Mouse (Mus musculus) testis, adult 2 months (tissue): ENCODE measurements around the gene Gm49373. TPM values are rescaled to one million over a fixed set of nuclear protein-coding genes. Genes with fewer than 3 reads are reported as not detected.

ENCODE experiments used
- H3K27ac ChIP-seq: fragments of 200-500 bp; 2 replicates; pipeline ENCODE4 v1.5.1; 2012; ENCODE audit warnings: low read depth, low read length; ENCODE audit not compliant: control insufficient read depth, insufficient read depth
- H3K27me3 ChIP-seq: fragments of 200-500 bp; 2 replicates; pipeline ENCODE4 v1.6.1; 2012; ENCODE audit warnings: mild to moderate bottlenecking, low read length, moderate library complexity; ENCODE audit not compliant: control insufficient read depth, insufficient read depth
- H3K36me3 ChIP-seq: fragments of 200-500 bp; 2 replicates; pipeline ENCODE4 v1.6.1; 2012; ENCODE audit warnings: mild to moderate bottlenecking, low read length; ENCODE audit not compliant: control insufficient read depth, insufficient read depth
- H3K4me1 ChIP-seq: fragments of 200-500 bp; 2 replicates; pipeline ENCODE4 v1.6.1; 2012; ENCODE audit warnings: low read length; ENCODE audit not compliant: control insufficient read depth, insufficient read depth
- H3K4me3 ChIP-seq: fragments of 200-500 bp; 2 replicates; pipeline ENCODE4 v1.5.1; 2012; ENCODE audit warnings: low read depth, mild to moderate bottlenecking, low read length, moderate library complexity, mixed read lengths; ENCODE audit not compliant: control insufficient read depth
- CTCF ChIP-seq: fragments of 200-500 bp; IDR thresholded peaks from 2 replicates; pipeline ENCODE4 v1.5.1; 2012; ENCODE audit warnings: low read depth, mild to moderate bottlenecking, inconsistent platforms, low read length, moderate library complexity; ENCODE audit not compliant: control insufficient read depth, insufficient read depth, insufficient replicate concordance
- POLR2A ChIP-seq: fragments of 200-500 bp; IDR thresholded peaks from 2 replicates; pipeline ENCODE4 v1.6.1; 2012; ENCODE audit warnings: low read depth, mild to moderate bottlenecking, inconsistent platforms, low read length, moderate library complexity; ENCODE audit not compliant: control insufficient read depth
- polyA plus RNA-seq: library from polyadenylated mRNA; depleted of rRNA; stranded (reverse); fragments of >200 nt; gene quantifications from 2 replicates; pipeline ENCODE4 v1.2.3, GENCODE M21; 2012; rRNA removed

The Gm49373 gene
- polyA plus RNA-seq, 1 experiment, result 0.11 TPM

- Histone ChIP-seq H3K27ac (no peak overlapping the region), H3K36me3 (no peaks in the 10 kb centered on the region), H3K4me3 (peak overlapping the region; percentile 52), H3K4me1 (peaks cover 22% of the 10 kb centered on the region), H3K27me3 (no peaks in the 10 kb centered on the region; the same call in 1 of the 2 replicates)
- no peak for TF ChIP-seq POLR2A
- no peak for TF ChIP-seq CTCF
Measured at GRCm38 (mm10) chr9:21016331-21017176, 56.3 kb downstream of the Gm49373 start.

DNA sequence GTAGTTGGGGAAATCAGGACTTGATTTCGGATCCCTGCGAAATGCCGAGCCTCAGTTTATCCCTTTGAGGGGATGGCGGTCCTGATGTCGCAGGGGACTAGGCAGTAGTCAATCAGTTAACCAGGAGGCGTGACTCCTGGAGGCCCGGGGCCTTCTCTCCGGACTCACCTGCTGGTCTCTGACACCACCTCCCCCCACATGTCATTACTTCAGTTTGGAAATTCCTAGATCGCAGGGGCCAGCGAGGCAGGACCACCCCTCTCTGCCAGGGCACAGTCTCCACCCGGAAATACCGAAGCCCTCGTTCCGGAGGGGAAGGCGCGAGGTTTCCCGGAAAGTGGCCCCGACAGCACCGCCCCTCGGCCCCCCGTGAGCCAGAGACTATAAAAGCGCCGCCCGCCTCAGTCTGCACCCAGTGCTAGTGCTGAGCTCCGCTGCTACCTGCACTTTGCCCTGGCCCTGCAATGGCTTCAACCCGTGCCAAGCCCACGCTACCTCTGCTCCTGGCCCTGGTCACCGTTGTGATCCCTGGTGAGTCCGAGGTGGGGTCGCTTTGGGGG is 57.2 kb downstream of the Gm49373 start, which contains the start of gene Icam1:
Gene Icam1 (plus strand): TSS at position 415 of the 560 bp plus-strand sequence.
- Histone ChIP-seq H3K4me3 (peak within 1 kb of the TSS; percentile 76), H3K27ac (no peak within 1 kb of the TSS), H3K36me3 (no peaks in the 10 kb centered on the region), H3K4me1 (peaks cover 22% of the 10 kb centered on the region), H3K27me3 (no peaks in the 10 kb centered on the region; the same call in 1 of the 2 replicates)
- no peak for TF ChIP-seq CTCF
- 0 out of 2 replicates have a peak, but pooled peaks have one; percentile 20 for TF ChIP-seq POLR2A

- peaks cover 22% of the 10 kb centered on the region for H3K4me1 ChIP-seq
- H3K36me3 ChIP-seq, result no peaks in the 10 kb centered on the region
- H3K27me3 ChIP-seq, result no peaks in the 10 kb centered on the region; the same call in 1 of the 2 replicates
- no peak overlapping the region for H3K27ac ChIP-seq
- peak overlapping the region; percentile 76 for H3K4me3 ChIP-seq
- TF ChIP-seq CTCF (no peak), POLR2A (no peak)
Measured at GRCm38 (mm10) chr9:21014691-21015570, 58.0 kb downstream of the Gm49373 start.

Other genes starting within 250 kb of the Gm49373 start
- 2.6 and 3.1 TPM in 2 replicates for gene A230050P20Rik, start 204.5 kb downstream of the Gm49373 start, polyA plus RNA-seq
- 0.88 and 1.1 TPM in 2 replicates for gene Angptl6, start 193.4 kb downstream of the Gm49373 start, polyA plus RNA-seq
- 28.4 and 32.2 TPM in 2 replicates for gene Ppan, start 184.9 kb downstream of the Gm49373 start, polyA plus RNA-seq
- gene Eif3g, start 174.5 kb downstream of the Gm49373 start, polyA plus RNA-seq, result 223 and 282 TPM in 2 replicates
- 15.4 and 18.3 TPM in 2 replicates for gene Dnmt1, start 113.2 kb downstream of the Gm49373 start, polyA plus RNA-seq
- gene S1pr2, start 96.3 kb downstream of the Gm49373 start, polyA plus RNA-seq, result 0.70 and 0.87 TPM in 2 replicates
- gene Mrpl4, start 70.4 kb downstream of the Gm49373 start, polyA plus RNA-seq, result 45.1 and 51.5 TPM in 2 replicates
- gene Icam1, start 57.1 kb downstream of the Gm49373 start, polyA plus RNA-seq, result 1.8 TPM in 2 replicates
- 0.21 and 0.30 TPM in 2 replicates for gene Icam4, start 43.7 kb downstream of the Gm49373 start, polyA plus RNA-seq
- gene Icam5, start 41.0 kb downstream of the Gm49373 start, polyA plus RNA-seq, result 4.0 and 4.2 TPM in 2 replicates
- gene Zglp1, start 6.0 kb downstream of the Gm49373 start, polyA plus RNA-seq, result 1.7 and 2.4 TPM in 2 replicates
- 26.1 and 28.7 TPM in 2 replicates for gene Fdx1l, start 518 bp upstream of the Gm49373 start, polyA plus RNA-seq
- gene Gm38431, start 18.9 kb upstream of the Gm49373 start, polyA plus RNA-seq, result 5.1 and 5.3 TPM in 2 replicates
- gene Raver1, start 18.9 kb upstream of the Gm49373 start, polyA plus RNA-seq, result 71.1 and 78.7 TPM in 2 replicates
- 11.4 and 12.5 TPM in 2 replicates for gene Tyk2, start 58.1 kb upstream of the Gm49373 start, polyA plus RNA-seq
- 38.1 and 40.6 TPM in 2 replicates for gene Cdc37, start 76.9 kb upstream of the Gm49373 start, polyA plus RNA-seq
- 80.2 and 82.0 TPM in 2 replicates for gene Pde4a, start 92.6 kb upstream of the Gm49373 start, polyA plus RNA-seq
- 46.9 and 52.8 TPM in 2 replicates for gene Keap1, start 166.3 kb upstream of the Gm49373 start, polyA plus RNA-seq
- gene S1pr5, start 175.3 kb upstream of the Gm49373 start, polyA plus RNA-seq, result not detected in 2 replicates
- 27.5 and 31.8 TPM in 2 replicates for gene Atg4d, start 192.2 kb upstream of the Gm49373 start, polyA plus RNA-seq
- 35.0 and 36.9 TPM in 2 replicates for gene Kri1, start 214.9 kb upstream of the Gm49373 start, polyA plus RNA-seq
- gene Cdkn2d, start 218.3 kb upstream of the Gm49373 start, polyA plus RNA-seq, result 98.6 and 107 TPM in 2 replicates
- gene Ap1m2, start 239.2 kb upstream of the Gm49373 start, polyA plus RNA-seq, result 3.0 and 3.8 TPM in 2 replicates
- gene Slc44a2, start 247.6 kb upstream of the Gm49373 start, polyA plus RNA-seq, result 35.1 and 47.1 TPM in 2 replicates